Mouse (Mus musculus) regulatory T cell (primary cell): Measurements from ENCODE around the gene Slc35c1.
"Not testable (repeated sequence)": the region's sequence is repeated elsewhere in the genome, so short reads cannot be mapped to it uniquely, and the experiment has no call there.

Experiments
- in situ Hi-C: fragments of 300-600 bp; cut with MboI, MseI; formaldehyde crosslinking; loops from one replicate; pipeline ENCODE4 v1.15.1; 2025; ENCODE audit warnings: high pct_unique_total_duplicates

Slc35c1 gene

GRCm38 (mm10) chr2:92476580-92476979 lies 16.2 kb upstream of the Slc35c1 start:
- in situ Hi-C loops = not testable (repeated sequence)

GRCm38 (mm10) chr2:92475711-92476110 lies 15.4 kb upstream of the Slc35c1 start:
- in situ Hi-C loops = no loop called here

- in situ Hi-C loops = loop anchor here (25.0 kb wide), 1 partner anchor 2013 kb away; no protein-coding TSS in a partner anchor
These were observed 14.6 kb upstream of the Slc35c1 start for GRCm38 (mm10) chr2:92474920-92475319.

GRCm38 (mm10) chr2:92471886-92472670 lies 11.7 kb upstream of the Slc35c1 start:
- in situ Hi-C loops = loop anchor here (25.0 kb wide), 1 partner anchor 2010 kb away; no protein-coding TSS in a partner anchor

GRCm38 (mm10) chr2:92464690-92465089 lies 4.4 kb upstream of the Slc35c1 start:
- in situ Hi-C loops = loop anchor here (25.0 kb wide), 1 partner anchor 2002 kb away; no protein-coding TSS in a partner anchor

GRCm38 (mm10) chr2:92461215-92461614 lies 877 bp upstream of the Slc35c1 start:
- in situ Hi-C loops = loop anchor here (25.0 kb wide), 1 partner anchor 1999 kb away; no protein-coding TSS in a partner anchor

- in situ Hi-C loops = loop anchor here (25.0 kb wide), 1 partner anchor 1997 kb away; no protein-coding TSS in a partner anchor
These were observed 1.0 kb downstream of the Slc35c1 start for GRCm38 (mm10) chr2:92459141-92459920.

- in situ Hi-C loops = loop anchor here (25.0 kb wide), 1 partner anchor 1996 kb away; no protein-coding TSS in a partner anchor
These were observed 1.9 kb downstream of the Slc35c1 start for GRCm38 (mm10) chr2:92458481-92458880.

- in situ Hi-C loops = loop anchor here (25.0 kb wide), 1 partner anchor 1995 kb away; no protein-coding TSS in a partner anchor
These were observed 3.3 kb downstream of the Slc35c1 start for GRCm38 (mm10) chr2:92456970-92457530.

GRCm38 (mm10) chr2:92455704-92456103 lies 4.6 kb downstream of the Slc35c1 start:
- in situ Hi-C loops = loop anchor here (25.0 kb wide), 1 partner anchor 1993 kb away; no protein-coding TSS in a partner anchor

- in situ Hi-C loops = loop anchor here (25.0 kb wide), 1 partner anchor 1992 kb away; no protein-coding TSS in a partner anchor
These were observed 6.2 kb downstream of the Slc35c1 start for GRCm38 (mm10) chr2:92454166-92454565.

- in situ Hi-C loops = loop anchor here (25.0 kb wide), 1 partner anchor 1989 kb away; no protein-coding TSS in a partner anchor
These were observed 9.2 kb downstream of the Slc35c1 start for GRCm38 (mm10) chr2:92451126-92451525.

GRCm38 (mm10) chr2:92447121-92447740 lies 13.1 kb downstream of the Slc35c1 start:
- in situ Hi-C loops = no loop called here

GRCm38 (mm10) chr2:92446656-92447055 lies 13.7 kb downstream of the Slc35c1 start:
- in situ Hi-C loops = no loop called here

- in situ Hi-C loops = no loop called here
These were observed 14.4 kb downstream of the Slc35c1 start for GRCm38 (mm10) chr2:92445890-92446289.

GRCm38 (mm10) chr2:92444376-92444775 lies 16.0 kb downstream of the Slc35c1 start:
- in situ Hi-C loops = no loop called here

GRCm38 (mm10) chr2:92443313-92443712 lies 17.0 kb downstream of the Slc35c1 start:
- in situ Hi-C loops = no loop called here

- in situ Hi-C loops = no loop called here
These were observed 17.8 kb downstream of the Slc35c1 start for GRCm38 (mm10) chr2:92442419-92443001.

- in situ Hi-C loops = no loop called here
These were observed 19.9 kb downstream of the Slc35c1 start for GRCm38 (mm10) chr2:92440432-92440831.

GRCm38 (mm10) chr2:92438567-92438966 lies 21.8 kb downstream of the Slc35c1 start:
- in situ Hi-C loops = no loop called here

GRCm38 (mm10) chr2:92437875-92438274 lies 22.5 kb downstream of the Slc35c1 start:
- in situ Hi-C loops = no loop called here
